Mouse (Mus musculus) hindbrain, embryonic 15.5 days (tissue): ENCODE data around the gene 2010300C02Rik. TPM values are rescaled to one million over a fixed set of nuclear protein-coding genes. Genes with fewer than 3 reads are reported as not detected.
A peak's percentile ranks its signal among the peaks of the same experiment; 100 is the strongest.
"Not testable (repeated sequence)": the region's sequence is repeated elsewhere in the genome, so short reads cannot be mapped to it uniquely, and the experiment has no call there.

Experiments
- ATAC-seq: fragments of 200-750 bp; cut with Nextera tagmentation; 2 replicates; pipeline ENCODE4 v1.8.0; 2017; ENCODE audit warnings: low read depth, moderate number of reproducible peaks, moderate TSS enrichment; ENCODE audit not compliant: low FRiP score
- H3K27ac ChIP-seq: fragments of 300-500 bp; sonication (generic); replicated peaks from 2 replicates; pipeline ENCODE4 v1.5.1; 2015; ENCODE audit warnings: mild to moderate bottlenecking, inconsistent platforms
- H3K27me3 ChIP-seq: fragments of 300-500 bp; sonication (generic); 2 replicates; pipeline ENCODE4 v1.6.1; 2015; ENCODE audit warnings: control low read depth, inconsistent platforms
- H3K36me3 ChIP-seq: fragments of 300-500 bp; sonication (generic); 2 replicates; pipeline ENCODE4 v1.6.1; 2015; ENCODE audit warnings: control low read depth, inconsistent platforms
- H3K4me1 ChIP-seq: fragments of 300-500 bp; sonication (generic); replicated peaks from 2 replicates; pipeline ENCODE4 v1.6.1; 2015; ENCODE audit warnings: control low read depth, inconsistent platforms
- H3K4me2 ChIP-seq: fragments of 300-500 bp; sonication (generic); 2 replicates; pipeline ENCODE4 v1.6.1; 2015; ENCODE audit warnings: moderate library complexity, mild to moderate bottlenecking, inconsistent platforms
- H3K4me3 ChIP-seq: fragments of 300-500 bp; sonication (generic); 2 replicates; pipeline ENCODE4 v1.5.1; 2015; ENCODE audit warnings: mild to moderate bottlenecking, inconsistent platforms
- H3K9ac ChIP-seq: fragments of 300-500 bp; sonication (generic); 2 replicates; pipeline ENCODE4 v1.6.1; 2015; ENCODE audit warnings: inconsistent platforms
- H3K9me3 ChIP-seq: fragments of 300-500 bp; sonication (generic); 2 replicates; pipeline ENCODE4 v1.6.1; 2016; ENCODE audit warnings: control low read depth, inconsistent platforms
- WGBS: fragments of 180-500 bp; shearing (Covaris S2); methylation state at CpG from one replicate; pipeline ENCODE4 v1.1.7; 2015; 5-methylcytosine and 5-hydroxymethylcytosine counted together
- polyA plus RNA-seq: library from polyadenylated mRNA; unstranded; fragments of >200 nt; fragmentation: Nextera tagmentation; extraction: Ambion mirVana; gene quantifications from 2 replicates; pipeline ENCODE4 v1.2.1, GENCODE M21; 2015

The 2010300C02Rik gene
- polyA plus RNA-seq, 1 experiment from 2014 or later = 3.2 TPM

DNA sequence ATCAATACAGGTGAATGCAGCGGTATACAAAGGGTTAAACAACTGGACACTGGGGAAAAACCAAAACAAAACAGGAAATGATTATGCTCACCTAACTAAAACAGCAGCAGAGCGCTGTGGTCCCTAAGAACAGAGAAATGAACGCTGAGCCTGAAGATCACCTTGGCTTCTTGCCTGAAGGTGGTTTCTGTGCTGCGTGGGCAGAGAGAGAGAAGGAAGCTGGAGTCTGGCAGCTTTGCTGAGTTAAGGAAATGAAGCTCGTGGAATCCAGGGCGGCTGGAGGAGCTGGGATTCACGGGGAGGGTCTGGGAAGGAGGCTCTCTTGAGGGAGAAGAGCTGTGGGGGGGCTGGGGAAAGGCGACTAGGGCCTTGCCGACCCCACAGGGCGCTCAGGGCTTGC lies 8.2 kb upstream of the 2010300C02Rik start:
- no peaks in the 10 kb centered on the region for H3K9me3 ChIP-seq
- ATAC-seq = no peak
- H3K9ac ChIP-seq = no peak overlapping the region
- H3K4me1 ChIP-seq = no peaks in the 10 kb centered on the region
- whole genome bisulfite sequencing = 70% methylated on average over 10 of the region's 10 CpGs
- 0 out of 2 replicates have a peak, but pooled peaks cover 2% of the 10 kb centered on the region for H3K27me3 ChIP-seq
- no peak overlapping the region for H3K4me3 ChIP-seq
- H3K4me2 ChIP-seq = no peak overlapping the region
- no peak overlapping the region for H3K27ac ChIP-seq
- no peaks in the 10 kb centered on the region for H3K36me3 ChIP-seq

DNA sequence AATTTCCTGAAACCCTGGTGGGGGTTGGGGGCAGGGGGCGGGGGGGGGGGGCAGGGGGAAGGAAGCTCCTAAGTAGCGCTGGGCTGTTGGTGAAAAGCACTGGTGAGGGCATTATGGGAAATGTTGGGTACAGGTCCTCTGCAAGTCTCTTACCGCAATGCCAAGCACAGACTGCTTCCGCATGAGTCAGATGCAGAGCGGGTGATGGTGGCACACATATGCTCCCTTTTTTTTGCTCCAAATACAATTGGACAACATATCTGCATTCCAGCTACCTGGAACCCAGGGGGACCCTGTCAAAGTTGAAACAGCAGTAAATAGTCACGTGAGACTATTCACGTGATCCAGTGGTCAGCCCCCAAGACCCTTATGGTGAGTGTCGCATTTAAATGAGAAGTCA lies 7.3 kb upstream of the 2010300C02Rik start:
- ATAC-seq = no peak
- no peaks in the 10 kb centered on the region for H3K36me3 ChIP-seq
- WGBS = 88% methylated on average over 8 of the region's 8 CpGs

DNA sequence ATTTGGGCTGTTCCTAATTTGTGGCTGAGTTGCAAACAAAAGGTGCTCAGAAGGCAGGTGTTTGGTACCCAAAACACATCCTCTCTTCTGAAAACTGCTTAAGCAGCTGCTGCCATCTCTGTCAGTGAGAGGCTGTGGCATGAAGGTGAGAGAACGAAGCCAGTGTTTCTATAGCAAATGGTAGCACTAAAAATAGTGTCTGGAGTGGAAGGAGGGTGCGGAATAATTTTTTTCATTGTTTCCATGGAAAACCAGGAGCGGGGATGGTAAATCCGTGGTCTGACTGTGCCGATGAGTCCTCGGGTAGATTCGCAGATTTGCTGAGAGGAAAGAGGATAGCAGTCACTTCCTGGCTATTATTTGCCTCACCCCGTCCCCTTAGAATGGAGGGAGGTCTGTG lies 6.5 kb upstream of the 2010300C02Rik start:
- ATAC-seq = no peak
- 81% methylated on average over 8 of the region's 8 CpGs for WGBS
- H3K4me3 ChIP-seq = no peak overlapping the region
- no peaks in the 10 kb centered on the region for H3K4me1 ChIP-seq
- no peak overlapping the region for H3K4me2 ChIP-seq
- H3K9me3 ChIP-seq = no peaks in the 10 kb centered on the region
- no peaks in the 10 kb centered on the region for H3K36me3 ChIP-seq
- no peak overlapping the region for H3K9ac ChIP-seq
- H3K27ac ChIP-seq = no peak overlapping the region
- peaks cover 5% of the 10 kb centered on the region; the same call in 1 of the 2 replicates for H3K27me3 ChIP-seq

More for the DNA sequence above, 7.3 kb upstream of the 2010300C02Rik start:
- no peak overlapping the region for H3K9ac ChIP-seq
- 0 out of 2 replicates have a peak, but pooled peaks cover 2% of the 10 kb centered on the region for H3K27me3 ChIP-seq
- H3K27ac ChIP-seq = no peak overlapping the region
- H3K4me1 ChIP-seq = no peaks in the 10 kb centered on the region
- no peaks in the 10 kb centered on the region for H3K9me3 ChIP-seq
- H3K4me3 ChIP-seq = no peak overlapping the region
- no peak overlapping the region for H3K4me2 ChIP-seq

DNA sequence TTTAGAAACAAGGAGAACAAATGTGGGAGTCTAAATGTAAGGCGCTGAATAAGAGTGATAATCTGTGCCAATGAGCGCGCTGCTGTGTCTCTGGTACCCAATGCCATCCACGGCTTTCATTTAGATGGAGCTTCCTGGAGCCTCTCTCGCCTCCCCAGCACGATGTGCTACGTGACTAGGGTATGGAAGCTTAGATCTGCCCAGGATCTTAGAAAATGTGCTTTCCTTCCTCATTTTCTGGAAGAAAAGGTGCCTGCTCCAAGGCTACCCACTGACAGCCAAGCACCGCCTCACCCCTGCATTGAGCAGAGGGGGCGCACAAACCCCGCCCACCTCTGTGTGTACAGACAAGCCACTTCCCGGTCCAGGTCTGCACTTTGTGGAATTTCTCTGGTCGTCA lies 6.0 kb upstream of the 2010300C02Rik start:
- Histone ChIP-seq H3K36me3 (no peaks in the 10 kb centered on the region), H3K9ac (no peak overlapping the region), H3K4me3 (no peak overlapping the region), H3K27me3 (peaks cover 5% of the 10 kb centered on the region; the same call in 1 of the 2 replicates), H3K4me2 (peak overlapping the region; percentile 14; the same call in 1 of the 2 replicates), H3K27ac (no peak overlapping the region), H3K4me1 (no peaks in the 10 kb centered on the region), H3K9me3 (no peaks in the 10 kb centered on the region)
- ATAC-seq = no peak
- WGBS = 62% methylated on average over 12 of the region's 12 CpGs

DNA sequence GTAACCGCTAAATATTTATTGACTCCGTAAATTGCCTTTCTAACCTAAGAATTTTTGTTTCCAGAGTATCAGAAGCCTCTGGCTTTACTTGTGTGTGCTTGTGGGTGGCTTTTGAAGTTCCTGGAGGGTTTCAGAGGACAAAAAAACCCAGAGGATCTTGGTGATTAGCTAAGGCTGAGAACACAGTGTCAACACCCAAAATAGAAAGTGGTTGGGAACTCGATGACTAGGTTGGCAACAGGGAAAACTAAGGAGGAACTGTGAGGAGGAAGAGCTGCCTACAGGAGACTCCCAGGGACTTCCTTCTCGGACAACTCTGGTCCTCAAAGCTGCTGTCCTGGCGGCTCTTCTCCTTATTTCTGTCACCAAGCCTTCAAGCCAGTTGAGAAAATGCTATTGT lies 1.2 kb upstream of the 2010300C02Rik start:
- Histone ChIP-seq H3K27me3 (peaks cover 3% of the 10 kb centered on the region; the same call in 1 of the 2 replicates), H3K4me2 (no peak overlapping the region), H3K9ac (no peak overlapping the region), H3K36me3 (no peaks in the 10 kb centered on the region), H3K4me1 (peaks cover 9% of the 10 kb centered on the region), H3K9me3 (no peaks in the 10 kb centered on the region), H3K4me3 (no peak overlapping the region), H3K27ac (no peak overlapping the region)
- ATAC-seq = no peak
- WGBS = 79% methylated on average over 5 of the region's 5 CpGs

DNA sequence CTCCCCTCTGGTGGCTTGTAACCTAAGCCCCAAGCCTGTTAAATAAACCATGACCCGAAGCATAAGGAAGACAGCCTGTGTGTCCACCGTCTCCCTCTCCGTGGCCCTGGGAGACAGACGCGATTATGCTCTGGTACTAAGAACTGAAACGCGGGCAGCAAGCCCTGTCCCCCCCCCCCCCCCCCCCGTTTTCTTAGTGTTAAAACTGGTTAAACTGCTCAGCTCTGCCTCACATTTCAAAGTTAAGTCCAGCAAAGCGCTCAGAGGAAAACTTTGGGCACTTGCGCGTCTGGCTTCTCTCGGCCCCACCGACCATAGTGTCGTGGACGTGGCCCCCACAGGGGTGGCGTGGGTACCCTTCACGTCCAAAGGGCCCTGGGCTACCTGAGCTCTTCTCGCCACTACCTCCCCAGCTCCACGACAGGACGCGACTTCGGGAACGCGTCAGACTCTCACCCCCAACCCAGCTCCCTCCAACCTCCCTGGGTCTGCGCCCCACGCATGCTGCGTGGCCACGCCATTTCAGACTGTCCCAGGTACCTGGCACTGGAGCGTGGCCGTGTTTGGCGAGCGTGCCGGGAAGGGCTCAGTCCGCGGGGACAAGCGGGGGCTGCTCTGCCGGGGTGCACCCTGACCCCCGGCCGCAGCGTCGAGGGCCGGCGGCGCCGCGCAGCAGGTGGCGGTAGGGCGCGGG lies 708 bp downstream of the 2010300C02Rik start:
- Histone ChIP-seq H3K4me3 (peak overlapping the region; percentile 69), H3K36me3 (no peaks in the 10 kb centered on the region), H3K4me2 (peak overlapping the region; percentile 97), H3K27me3 (peaks cover 3% of the 10 kb centered on the region; the same call in 1 of the 2 replicates), H3K9me3 (no peaks in the 10 kb centered on the region), H3K27ac (no peak overlapping the region), H3K9ac (peak overlapping the region; percentile 44), H3K4me1 (peaks cover 9% of the 10 kb centered on the region)
- 5% methylated on average over 49 of the region's 49 CpGs for WGBS
- peak; percentile 85 for ATAC-seq

DNA sequence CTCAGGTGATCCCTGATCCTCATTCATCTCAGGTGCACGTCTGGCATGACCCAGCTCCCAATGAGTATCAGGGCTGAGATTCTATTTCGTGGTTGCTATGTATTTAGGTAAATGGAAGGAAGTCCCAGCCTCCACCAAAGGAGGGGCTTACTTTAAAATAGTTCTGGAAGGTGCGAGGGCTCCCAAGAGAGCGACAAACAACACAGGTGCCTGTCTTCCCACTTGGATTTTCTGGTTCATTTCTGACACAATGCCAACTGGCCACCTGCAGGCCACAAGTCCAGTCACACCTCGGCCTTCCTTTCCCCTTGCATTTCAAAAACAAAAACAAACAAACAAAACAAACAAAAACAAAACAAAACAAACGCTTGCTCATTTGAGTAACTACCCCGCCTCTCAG lies 1.4 kb downstream of the 2010300C02Rik start:
- Histone ChIP-seq H3K4me1 (peaks cover 9% of the 10 kb centered on the region), H3K9me3 (no peaks in the 10 kb centered on the region), H3K27me3 (peaks cover 3% of the 10 kb centered on the region; the same call in 1 of the 2 replicates), H3K4me2 (no peak overlapping the region), H3K4me3 (no peak overlapping the region), H3K36me3 (no peaks in the 10 kb centered on the region), H3K9ac (no peak overlapping the region), H3K27ac (no peak overlapping the region)
- 58% methylated on average over 7 of the region's 7 CpGs for WGBS
- no peak for ATAC-seq

DNA sequence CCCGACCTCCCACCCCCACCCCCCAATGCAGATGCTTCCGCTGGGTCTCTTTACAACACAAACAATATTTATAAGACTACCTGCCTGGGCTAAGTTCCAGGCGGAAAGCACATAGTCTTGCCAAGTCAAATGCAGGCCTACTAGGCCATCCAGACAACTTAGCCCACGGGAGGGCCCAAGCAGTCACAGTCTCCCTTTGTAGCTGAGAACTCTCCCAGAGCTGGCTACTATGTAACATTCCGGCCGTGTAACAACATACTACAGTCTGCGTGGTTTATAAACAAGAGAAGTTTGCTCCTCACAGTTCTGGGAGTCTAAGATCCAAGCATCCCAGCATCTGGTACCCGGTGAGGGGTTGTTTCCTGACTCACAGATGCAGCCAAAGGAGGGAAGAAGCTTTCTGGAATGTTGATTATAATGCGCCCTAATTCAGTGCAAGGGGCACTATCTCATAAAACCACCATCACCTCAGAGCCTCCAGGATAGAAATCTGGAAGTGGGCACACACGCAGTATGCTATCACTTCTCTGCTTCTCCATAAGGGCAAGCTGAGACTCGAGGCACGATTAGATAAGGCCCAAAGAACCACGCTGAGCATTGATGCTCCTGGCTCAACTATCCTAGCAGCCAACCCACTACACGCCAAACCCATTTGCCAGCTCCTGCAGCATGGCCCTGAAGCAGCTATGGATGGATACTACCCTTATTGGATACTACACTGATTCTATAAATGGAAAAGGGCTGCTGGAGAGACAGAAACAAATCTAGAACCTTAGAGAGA lies 2.3 kb downstream of the 2010300C02Rik start:
- no peaks in the 10 kb centered on the region for H3K9me3 ChIP-seq
- H3K27ac ChIP-seq = no peak overlapping the region
- no peaks in the 10 kb centered on the region for H3K36me3 ChIP-seq
- WGBS = 82% methylated on average over 14 of the region's 14 CpGs
- no peak overlapping the region for H3K9ac ChIP-seq
- peaks cover 9% of the 10 kb centered on the region for H3K4me1 ChIP-seq
- ATAC-seq = no peak
- no peak overlapping the region for H3K4me3 ChIP-seq
- peaks cover 3% of the 10 kb centered on the region; the same call in 1 of the 2 replicates for H3K27me3 ChIP-seq
- no peak overlapping the region for H3K4me2 ChIP-seq

DNA sequence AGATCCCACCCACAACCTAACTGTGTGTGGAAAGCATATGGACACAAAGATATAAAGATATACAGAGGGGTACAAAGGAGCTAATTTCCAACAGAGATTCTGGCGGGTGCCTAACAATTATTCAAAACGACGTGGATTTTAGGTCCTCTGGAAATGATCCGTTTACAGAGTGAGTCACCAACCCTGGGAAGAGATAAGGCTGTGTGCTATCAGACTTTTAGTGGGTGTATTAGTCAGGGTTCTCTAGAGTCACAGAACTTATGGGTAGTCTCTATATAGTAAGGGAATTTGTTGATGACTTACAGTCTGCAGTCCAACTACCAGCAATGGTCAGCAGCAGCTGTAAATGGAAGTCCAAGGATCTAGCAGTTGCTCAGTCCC lies 7.5 kb downstream of the 2010300C02Rik start:
- not testable (repeated sequence) for H3K36me3 ChIP-seq, H3K9me3 ChIP-seq, H3K27ac ChIP-seq, H3K4me2 ChIP-seq, H3K4me3 ChIP-seq, ATAC-seq, H3K27me3 ChIP-seq, H3K9ac ChIP-seq, H3K4me1 ChIP-seq
- 86% methylated on average over 4 of the region's 4 CpGs for WGBS

DNA sequence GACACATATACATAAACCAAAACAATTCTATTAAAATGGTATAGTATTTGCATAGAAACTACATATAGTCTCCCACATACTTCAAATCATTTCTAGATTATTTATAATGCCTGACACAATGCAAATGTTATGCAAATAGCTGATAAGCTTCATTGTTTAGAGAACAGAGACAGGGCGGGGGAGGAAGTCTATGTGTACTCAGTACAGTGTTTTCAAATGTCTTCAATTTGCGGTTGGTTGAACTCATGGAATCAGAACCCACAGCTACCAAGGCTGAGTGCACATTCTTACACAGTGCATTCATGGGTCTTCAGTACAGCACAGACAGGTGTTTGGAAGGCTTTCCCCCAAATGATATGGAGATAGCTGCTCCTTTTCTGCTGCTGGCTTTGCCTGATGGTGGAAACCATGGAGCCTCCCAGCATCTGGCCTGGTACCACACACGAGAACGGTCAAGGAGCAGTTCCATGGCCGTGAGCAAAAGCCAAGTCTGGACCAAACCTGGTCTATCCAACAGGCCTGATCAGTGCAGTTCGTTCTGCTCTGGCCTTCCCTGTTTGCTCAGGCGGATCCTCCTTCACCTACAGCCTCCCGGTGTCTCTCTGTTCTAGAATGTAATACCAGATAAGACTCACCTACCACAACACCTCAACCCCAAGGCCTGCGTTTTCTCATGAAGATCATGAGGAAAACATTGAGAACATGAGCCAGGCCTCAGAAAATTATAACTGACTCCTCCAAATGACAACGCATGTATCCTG lies 8.1 kb downstream of the 2010300C02Rik start:
- no peak overlapping the region for H3K9ac ChIP-seq
- no peak overlapping the region for H3K4me2 ChIP-seq
- no peak for ATAC-seq
- H3K4me1 ChIP-seq = no peaks in the 10 kb centered on the region
- no peaks in the 10 kb centered on the region for H3K36me3 ChIP-seq
- 94% methylated on average over 10 of the region's 10 CpGs for WGBS
- no peaks in the 10 kb centered on the region for H3K27me3 ChIP-seq
- H3K27ac ChIP-seq = no peak overlapping the region
- H3K4me3 ChIP-seq = no peak overlapping the region
- H3K9me3 ChIP-seq = no peaks in the 10 kb centered on the region

DNA sequence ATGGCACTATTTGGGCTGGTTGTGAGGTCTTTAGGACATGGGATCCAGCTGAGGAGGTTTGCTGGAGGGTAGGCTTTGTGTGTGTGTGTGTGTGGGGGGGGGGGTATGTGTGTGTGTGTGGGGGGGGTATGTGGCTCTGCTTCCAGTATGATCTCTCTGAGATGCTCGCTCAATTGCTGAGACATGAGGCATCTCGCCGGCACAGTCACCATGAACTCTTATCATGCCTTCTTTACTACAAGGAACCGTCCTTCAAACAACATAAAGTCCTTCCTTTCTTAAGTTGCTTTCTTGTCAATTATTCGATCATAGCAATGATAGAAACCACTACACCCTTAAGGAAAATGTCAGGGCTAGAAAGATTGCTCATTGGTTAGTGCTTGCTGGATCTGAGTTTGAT lies 8.8 kb downstream of the 2010300C02Rik start:
- Histone ChIP-seq H3K27me3 (no peaks in the 10 kb centered on the region), H3K27ac (no peak overlapping the region), H3K4me2 (no peak overlapping the region), H3K4me3 (no peak overlapping the region), H3K9ac (no peak overlapping the region), H3K4me1 (no peaks in the 10 kb centered on the region), H3K9me3 (no peaks in the 10 kb centered on the region), H3K36me3 (no peaks in the 10 kb centered on the region)
- 94% methylated on average over 5 of the region's 5 CpGs for WGBS
- ATAC-seq = no peak

DNA sequence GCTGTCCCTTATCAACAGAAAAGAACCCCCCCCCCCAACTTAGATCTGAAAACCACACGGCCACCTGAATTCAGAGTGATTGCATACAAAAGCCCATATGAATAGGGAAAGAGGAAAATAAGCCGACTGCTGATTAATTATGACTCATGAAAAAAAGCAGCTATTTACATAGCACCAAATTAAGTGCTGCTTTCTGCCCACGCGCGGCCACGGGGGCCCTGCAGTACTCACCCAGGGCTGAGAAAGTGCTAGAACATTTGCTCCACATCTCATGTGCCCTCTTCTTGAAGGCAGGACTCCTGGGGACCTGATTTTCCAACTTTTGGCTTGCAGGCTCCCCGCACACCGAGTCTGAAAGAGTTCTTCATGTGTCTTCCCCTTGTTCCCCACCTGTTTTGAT lies 10.1 kb downstream of the 2010300C02Rik start:
- H3K4me1 ChIP-seq = no peaks in the 10 kb centered on the region
- no peak overlapping the region for H3K4me2 ChIP-seq
- H3K4me3 ChIP-seq = no peak overlapping the region
- H3K27me3 ChIP-seq = no peaks in the 10 kb centered on the region
- H3K9ac ChIP-seq = no peak overlapping the region
- 84% methylated on average over 8 of the region's 8 CpGs for WGBS
- H3K27ac ChIP-seq = no peak overlapping the region
- H3K36me3 ChIP-seq = no peaks in the 10 kb centered on the region
- ATAC-seq = no peak
- H3K9me3 ChIP-seq = no peaks in the 10 kb centered on the region
